35 mouse cellular contexts compared by ENCODE assay signal in the genomic region with DNA sequence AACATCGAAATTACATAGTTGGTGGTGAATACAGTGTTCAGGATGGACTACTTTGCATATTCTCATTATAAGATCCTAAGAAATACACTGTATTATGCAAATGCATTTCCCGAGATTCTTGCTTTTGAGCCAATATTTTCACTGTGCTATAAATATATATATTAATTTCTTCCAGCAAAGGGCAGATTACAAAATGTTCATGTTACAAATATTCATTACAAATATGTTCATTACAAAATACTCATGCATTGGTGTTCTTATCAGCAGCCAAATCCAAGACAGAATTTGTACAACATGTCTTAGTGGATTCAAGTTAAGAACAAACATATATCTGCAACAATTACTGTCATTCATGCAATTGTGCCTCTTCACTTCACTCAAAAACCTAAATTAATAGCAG.
"Had no signal": no experiment of that assay in that cellular context is flagged by ENCODE, and none has a peak within 500 bp of the region (broad histone marks: within the 10 kb centered on the region; RNA-seq: fewer than 3 reads in every experiment).

No protein-coding gene starts in this region.

- H3K9ac ChIP-seq: heart, embryonic 12.5 days; heart, embryonic 13.5 days; heart, embryonic 15.5 days; hindbrain, embryonic 12.5 days; hindbrain, embryonic 13.5 days; hindbrain, embryonic 14.5 days; hindbrain, embryonic 15.5 days; intestine, embryonic 15.5 days; kidney, embryonic 15.5 days had no signal

- H3K4me3 ChIP-seq: heart, embryonic 10.5 days; heart, embryonic 12.5 days; heart, embryonic 13.5 days; heart, embryonic 15.5 days; hindbrain, embryonic 10.5 days; hindbrain, embryonic 12.5 days; hindbrain, embryonic 13.5 days; hindbrain, embryonic 15.5 days; intestine, embryonic 15.5 days; kidney, embryonic 15.5 days; layer of hippocampus, adult 2 months had no signal

- H3K27ac ChIP-seq: heart, embryonic 10.5 days; heart, embryonic 13.5 days; heart, embryonic 15.5 days; hindbrain, embryonic 10.5 days; hindbrain, embryonic 12.5 days; hindbrain, embryonic 13.5 days; hindbrain, embryonic 14.5 days; hindbrain, embryonic 15.5 days; hindbrain, postnatal 0 days; intestine, embryonic 15.5 days; kidney, embryonic 15.5 days; kidney, postnatal 0 days; layer of hippocampus, adult 2 months had no signal

- ATAC-seq: hindbrain, embryonic 16.5 days; hindbrain, postnatal 0 days; inflammation-experienced regulatory T-cells, adult 6 months; intestine, embryonic 15.5 days; intestine, embryonic 16.5 days; intestine, postnatal 0 days had no signal

- H3K4me1 ChIP-seq: heart, embryonic 10.5 days; heart, embryonic 12.5 days; heart, embryonic 13.5 days; heart, embryonic 15.5 days; hindbrain, embryonic 10.5 days; hindbrain, embryonic 12.5 days; hindbrain, embryonic 13.5 days; hindbrain, embryonic 15.5 days; intestine, embryonic 15.5 days; kidney, embryonic 15.5 days had no signal

- H3K9me3 ChIP-seq: heart, embryonic 10.5 days; heart, embryonic 12.5 days; heart, embryonic 13.5 days; heart, embryonic 15.5 days; hindbrain, embryonic 10.5 days; hindbrain, embryonic 12.5 days; hindbrain, embryonic 13.5 days; hindbrain, embryonic 15.5 days; intestine, embryonic 15.5 days; kidney, embryonic 15.5 days had no signal

- H3K4me2 ChIP-seq: heart, embryonic 11.5 days; heart, embryonic 12.5 days; heart, embryonic 13.5 days; heart, embryonic 15.5 days; hindbrain, embryonic 12.5 days; hindbrain, embryonic 13.5 days; hindbrain, embryonic 14.5 days; hindbrain, embryonic 15.5 days; intestine, embryonic 15.5 days; kidney, embryonic 15.5 days had no signal

- DNase-seq: heart, postnatal 10 days; heart, postnatal 14 days; heart, postnatal 36 days; heart, postnatal 4 days; kidney, adult 11 months; kidney, adult 18-20 months; kidney, adult 2 months; kidney, adult 8-10 months; kidney, adult 9 months; kidney, postnatal 10 days; kidney, postnatal 14 days; kidney, postnatal 25 days; kidney, postnatal 36 days; kidney, postnatal 4 days; layer of hippocampus, adult 9-11 months; layer of hippocampus, postnatal 36 days had no signal

- H3K36me3 ChIP-seq: heart, embryonic 10.5 days; heart, embryonic 12.5 days; heart, embryonic 13.5 days; heart, embryonic 15.5 days; hindbrain, embryonic 10.5 days; hindbrain, embryonic 12.5 days; hindbrain, embryonic 13.5 days; hindbrain, embryonic 15.5 days; intestine, embryonic 15.5 days; kidney, embryonic 15.5 days had no signal

- H3K27me3 ChIP-seq: heart, embryonic 12.5 days; heart, embryonic 13.5 days; heart, embryonic 15.5 days; hindbrain, embryonic 12.5 days; hindbrain, embryonic 13.5 days; hindbrain, embryonic 15.5 days; intestine, embryonic 15.5 days; kidney, embryonic 15.5 days had no signal
